Mouse (Mus musculus): Measurements from ENCODE around the gene Olfr1031.

DNA sequence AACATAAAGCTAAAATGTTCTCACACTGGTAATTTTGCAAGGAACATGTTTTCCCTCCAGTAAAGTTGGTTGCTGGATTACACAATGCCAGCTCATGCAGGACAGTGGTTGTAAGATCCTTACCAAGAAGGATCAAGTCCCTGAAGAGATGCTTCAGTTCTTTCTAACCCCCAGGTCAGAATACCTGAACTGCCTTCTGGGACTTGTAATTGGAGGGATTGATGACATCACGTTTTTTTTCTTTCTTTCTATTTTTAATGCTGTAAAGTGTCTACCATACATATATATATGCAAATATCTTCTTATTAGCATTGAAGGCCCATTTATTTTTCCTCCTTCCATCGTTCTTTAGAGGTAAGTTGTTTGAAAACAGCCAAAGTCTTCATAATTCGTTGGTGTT is at the start of gene Olfr1031:
- TF ChIP-seq CTCF (IDR thresholded peaks at IDR 0.05; ENCODE audit: low read depth, low read length) (no peak), POLR2A (IDR thresholded peaks at IDR 0.05; ENCODE audit: borderline replicate concordance, low read depth, low read length) (no peak)

Measured in bone marrow macrophage, adult 2 months (primary cell).